Mouse (Mus musculus): ENCODE measurements around the gene Atxn10. TPM values are rescaled to one million over a fixed set of nuclear protein-coding genes. Genes with fewer than 3 reads are reported as not detected.

The Atxn10 gene
- polyA plus RNA-seq, 1 experiment from 2014 or later: 190 TPM

- H3K27ac ChIP-seq (ENCODE audit: low read length): no peak overlapping the region
- no peak overlapping the region for H3K9ac ChIP-seq (replicated peaks; ENCODE audit: low read depth)
- 76% methylated on average over 9 of the region's 9 CpGs for WGBS
Observed at GRCm38 (mm10) chr15:85298946-85299345, 37.1 kb upstream of the Atxn10 start.

GRCm38 (mm10) chr15:85303241-85303640, 32.8 kb upstream of the Atxn10 start:
- TF ChIP-seq EP300 (IDR thresholded peaks at IDR 0.05): no peak
- TF ChIP-seq CTCF (IDR thresholded peaks at IDR 0.05): no peak
- no peak overlapping the region for H3K4me2 ChIP-seq (replicated peaks; ENCODE audit: low read depth, low read length)
- 84% methylated on average over 4 of the region's 4 CpGs for WGBS
- no peak overlapping the region for H3K27ac ChIP-seq (ENCODE audit: low read length)
- 0 out of 2 replicates have a peak, but pooled peaks cover 3% of the 10 kb centered on the region for H3K4me1 ChIP-seq (ENCODE audit: insufficient read depth, low read depth, low read length)
- DNase-seq (ENCODE audit: low spot score) (no peak), ATAC-seq (no peak)
- H3K9me3 ChIP-seq (ENCODE audit: low read length): no peaks in the 10 kb centered on the region
- no peak overlapping the region for H3K4me3 ChIP-seq (ENCODE audit: low read depth, low read length)
- H3K27me3 ChIP-seq (replicated peaks; ENCODE audit: insufficient read depth, low read length): no peaks in the 10 kb centered on the region
- H3K9ac ChIP-seq (replicated peaks; ENCODE audit: low read depth): no peak overlapping the region
- no peaks in the 10 kb centered on the region for H3K36me3 ChIP-seq (ENCODE audit: insufficient read depth, low read length)

More at GRCm38 (mm10) chr15:85298946-85299345, 37.1 kb upstream of the Atxn10 start:
- H3K27me3 ChIP-seq (replicated peaks; ENCODE audit: insufficient read depth, low read length): no peaks in the 10 kb centered on the region
- peak overlapping the region; percentile 55 for H3K4me2 ChIP-seq (replicated peaks; ENCODE audit: low read depth, low read length)
- DNase-seq (ENCODE audit: low spot score) (no peak), ATAC-seq (no peak)
- no peaks in the 10 kb centered on the region for H3K9me3 ChIP-seq (ENCODE audit: low read length)
- H3K4me3 ChIP-seq (ENCODE audit: low read depth, low read length): no peak overlapping the region
- 0 out of 2 replicates have a peak, but pooled peaks cover 7% of the 10 kb centered on the region for H3K4me1 ChIP-seq (ENCODE audit: insufficient read depth, low read depth, low read length)
- TF ChIP-seq CTCF (IDR thresholded peaks at IDR 0.05) (no peak), EP300 (IDR thresholded peaks at IDR 0.05) (no peak)
- H3K36me3 ChIP-seq (ENCODE audit: insufficient read depth, low read length): no peaks in the 10 kb centered on the region

- Histone ChIP-seq H3K4me2 (replicated peaks; ENCODE audit: low read depth, low read length) (no peak overlapping the region), H3K4me1 (ENCODE audit: insufficient read depth, low read depth, low read length) (0 out of 2 replicates have a peak, but pooled peaks cover under 1% of the 10 kb centered on the region), H3K27ac (ENCODE audit: low read length) (no peak overlapping the region), H3K36me3 (ENCODE audit: insufficient read depth, low read length) (no peaks in the 10 kb centered on the region), H3K9me3 (ENCODE audit: low read length) (no peaks in the 10 kb centered on the region), H3K4me3 (ENCODE audit: low read depth, low read length) (no peak overlapping the region), H3K27me3 (replicated peaks; ENCODE audit: insufficient read depth, low read length) (no peaks in the 10 kb centered on the region), H3K9ac (replicated peaks; ENCODE audit: low read depth) (no peak overlapping the region)
- DNase-seq (ENCODE audit: low spot score): no peak
- ATAC-seq: no peak
- WGBS: 90% methylated on average over 4 of the region's 4 CpGs
- no peak for TF ChIP-seq EP300 (IDR thresholded peaks at IDR 0.05)
- TF ChIP-seq CTCF (IDR thresholded peaks at IDR 0.05): no peak
Observed at GRCm38 (mm10) chr15:85303976-85304375, 32.1 kb upstream of the Atxn10 start.

- Histone ChIP-seq H3K9ac (replicated peaks; ENCODE audit: low read depth) (no peak overlapping the region), H3K4me3 (ENCODE audit: low read depth, low read length) (no peak overlapping the region), H3K4me2 (replicated peaks; ENCODE audit: low read depth, low read length) (no peak overlapping the region), H3K27me3 (replicated peaks; ENCODE audit: insufficient read depth, low read length) (no peaks in the 10 kb centered on the region), H3K36me3 (ENCODE audit: insufficient read depth, low read length) (no peaks in the 10 kb centered on the region), H3K4me1 (ENCODE audit: insufficient read depth, low read depth, low read length) (no peaks in the 10 kb centered on the region), H3K27ac (ENCODE audit: low read length) (no peak overlapping the region), H3K9me3 (ENCODE audit: low read length) (no peaks in the 10 kb centered on the region)
- DNase-seq (ENCODE audit: low spot score): no peak
- TF ChIP-seq CTCF (IDR thresholded peaks at IDR 0.05): no peak
- TF ChIP-seq EP300 (IDR thresholded peaks at IDR 0.05): no peak
- 90% methylated on average over 2 of the region's 2 CpGs for WGBS
- ATAC-seq: no peak
Observed at GRCm38 (mm10) chr15:85307061-85307660, 28.9 kb upstream of the Atxn10 start.

GRCm38 (mm10) chr15:85311058-85311657, 24.9 kb upstream of the Atxn10 start:
- H3K9ac ChIP-seq (replicated peaks; ENCODE audit: low read depth): no peak overlapping the region
- no peak overlapping the region for H3K4me2 ChIP-seq (replicated peaks; ENCODE audit: low read depth, low read length)
- no peak overlapping the region for H3K27ac ChIP-seq (ENCODE audit: low read length)
- no peaks in the 10 kb centered on the region for H3K36me3 ChIP-seq (ENCODE audit: insufficient read depth, low read length)
- TF ChIP-seq CTCF (IDR thresholded peaks at IDR 0.05): no peak
- TF ChIP-seq EP300 (IDR thresholded peaks at IDR 0.05): peak; percentile 53
- peak; percentile 66 for ATAC-seq
- 43% methylated on average over 10 of the region's 10 CpGs for WGBS
- H3K9me3 ChIP-seq (ENCODE audit: low read length): no peaks in the 10 kb centered on the region
- no peaks in the 10 kb centered on the region for H3K4me1 ChIP-seq (ENCODE audit: insufficient read depth, low read depth, low read length)
- H3K4me3 ChIP-seq (ENCODE audit: low read depth, low read length): no peak overlapping the region
- H3K27me3 ChIP-seq (replicated peaks; ENCODE audit: insufficient read depth, low read length): no peaks in the 10 kb centered on the region
- DNase-seq (ENCODE audit: low spot score): peak; percentile 84

- ATAC-seq (peak; percentile 64), DNase-seq (ENCODE audit: low spot score) (peak; percentile 79)
- WGBS: 32% methylated on average over 12 of the region's 13 CpGs
- no peak overlapping the region for H3K4me3 ChIP-seq (ENCODE audit: low read depth, low read length)
- H3K36me3 ChIP-seq (ENCODE audit: insufficient read depth, low read length): no peaks in the 10 kb centered on the region
- no peaks in the 10 kb centered on the region for H3K4me1 ChIP-seq (ENCODE audit: insufficient read depth, low read depth, low read length)
- no peaks in the 10 kb centered on the region for H3K27me3 ChIP-seq (replicated peaks; ENCODE audit: insufficient read depth, low read length)
- no peak for TF ChIP-seq EP300 (IDR thresholded peaks at IDR 0.05)
- peak; percentile 92 for TF ChIP-seq CTCF (IDR thresholded peaks at IDR 0.05)
- H3K9me3 ChIP-seq (ENCODE audit: low read length): no peaks in the 10 kb centered on the region
- no peak overlapping the region for H3K9ac ChIP-seq (replicated peaks; ENCODE audit: low read depth)
- H3K4me2 ChIP-seq (replicated peaks; ENCODE audit: low read depth, low read length): no peak overlapping the region
- H3K27ac ChIP-seq (ENCODE audit: low read length): no peak overlapping the region
Observed at GRCm38 (mm10) chr15:85315378-85316025, 20.5 kb upstream of the Atxn10 start.
